Mouse (Mus musculus) lung, embryonic 16.5 days (tissue): Measurements from ENCODE around the gene Nat9. TPM values are rescaled to one million over a fixed set of nuclear protein-coding genes. Genes with fewer than 3 reads are reported as not detected.
A peak's percentile ranks its signal among the peaks of the same experiment; 100 is the strongest.

Experiments
- ATAC-seq: fragments of 200-750 bp; cut with Nextera tagmentation; 2 replicates; pipeline ENCODE4 v1.8.0; 2017; ENCODE audit warnings: low read depth, mild to moderate bottlenecking, moderate library complexity
- H3K27ac ChIP-seq: fragments of 300-500 bp; sonication (generic); 2 replicates; pipeline ENCODE4 v1.5.1; 2014; ENCODE audit warnings: mild to moderate bottlenecking, control low read depth, low read length
- H3K27me3 ChIP-seq: fragments of 300-500 bp; sonication (generic); 2 replicates; pipeline ENCODE4 v1.6.1; 2014; ENCODE audit warnings: low read depth, low read length, mixed read lengths; ENCODE audit not compliant: control insufficient read depth, insufficient read depth
- H3K36me3 ChIP-seq: fragments of 300-500 bp; sonication (generic); 2 replicates; pipeline ENCODE4 v1.6.1; 2014; ENCODE audit warnings: low read length; ENCODE audit not compliant: control insufficient read depth, insufficient read depth
- H3K4me1 ChIP-seq: fragments of 300-500 bp; sonication (generic); replicated peaks from 2 replicates; pipeline ENCODE4 v1.6.1; 2014; ENCODE audit warnings: low read length, mixed read lengths; ENCODE audit not compliant: control insufficient read depth, insufficient read depth
- H3K4me2 ChIP-seq: fragments of 300-500 bp; sonication (generic); 2 replicates; pipeline ENCODE4 v1.6.1; 2014; ENCODE audit warnings: low read depth, low read length, control low read depth
- H3K4me3 ChIP-seq: fragments of 300-500 bp; sonication (generic); 2 replicates; pipeline ENCODE4 v1.5.1; 2014; ENCODE audit warnings: mild to moderate bottlenecking, low read length, control low read depth
- H3K9ac ChIP-seq: fragments of 300-500 bp; sonication (generic); 2 replicates; pipeline ENCODE4 v1.6.1; 2014; ENCODE audit warnings: low read length, control low read depth
- H3K9me3 ChIP-seq: fragments of 300-500 bp; sonication (generic); 2 replicates; pipeline ENCODE4 v1.6.1; 2016; ENCODE audit warnings: low read length; ENCODE audit not compliant: control insufficient read depth
- WGBS: fragments of 180-500 bp; shearing (Covaris S2); extraction: QIAGEN DNeasy Blood & Tissue Kit; methylation state at CpG from one replicate; pipeline ENCODE4 v1.1.7; 2014; 5-methylcytosine and 5-hydroxymethylcytosine counted together
- polyA plus RNA-seq: library from polyadenylated mRNA; unstranded; fragments of >200 nt; fragmentation: Nextera tagmentation; extraction: Ambion mirVana; gene quantifications from 2 replicates; pipeline ENCODE4 v1.2.1, GENCODE M21; 2015

The Nat9 gene
- polyA plus RNA-seq, 1 experiment from 2014 or later: 26.0 TPM

- no peak overlapping the region for H3K4me2 ChIP-seq
- no peak overlapping the region for H3K9ac ChIP-seq
- H3K27me3 ChIP-seq: no peaks in the 10 kb centered on the region; the same call in 1 of the 2 replicates
- no peaks in the 10 kb centered on the region for H3K4me1 ChIP-seq
- H3K27ac ChIP-seq: no peak overlapping the region
- no peak for ATAC-seq
- peaks cover 4% of the 10 kb centered on the region; the same call in 1 of the 2 replicates for H3K36me3 ChIP-seq
- H3K4me3 ChIP-seq: no peak overlapping the region
- WGBS: 85% methylated on average over 4 of the region's 4 CpGs
- no peaks in the 10 kb centered on the region for H3K9me3 ChIP-seq
Observed at GRCm38 (mm10) chr11:115200520-115200919, 12.9 kb upstream of the Nat9 start.

GRCm38 (mm10) chr11:115198932-115199384, 11.3 kb upstream of the Nat9 start:
- Histone ChIP-seq H3K27me3 (no peaks in the 10 kb centered on the region; the same call in 1 of the 2 replicates), H3K4me2 (no peak overlapping the region), H3K36me3 (peaks cover 4% of the 10 kb centered on the region; the same call in 1 of the 2 replicates), H3K9me3 (no peaks in the 10 kb centered on the region), H3K27ac (no peak overlapping the region), H3K4me3 (no peak overlapping the region), H3K9ac (no peak overlapping the region), H3K4me1 (no peaks in the 10 kb centered on the region)
- ATAC-seq: no peak
- 41% methylated on average over 12 of the region's 12 CpGs for WGBS

GRCm38 (mm10) chr11:115197558-115197957, 9.9 kb upstream of the Nat9 start:
- Histone ChIP-seq H3K4me2 (no peak overlapping the region), H3K27ac (no peak overlapping the region), H3K36me3 (peaks cover 4% of the 10 kb centered on the region; the same call in 1 of the 2 replicates), H3K9ac (no peak overlapping the region), H3K9me3 (no peaks in the 10 kb centered on the region), H3K27me3 (no peaks in the 10 kb centered on the region), H3K4me3 (no peak overlapping the region), H3K4me1 (no peaks in the 10 kb centered on the region)
- ATAC-seq: no peak
- 71% methylated on average over 8 of the region's 8 CpGs for WGBS

GRCm38 (mm10) chr11:115195933-115196332, 8.3 kb upstream of the Nat9 start:
- Histone ChIP-seq H3K4me2 (no peak overlapping the region), H3K27me3 (no peaks in the 10 kb centered on the region), H3K27ac (no peak overlapping the region), H3K36me3 (peaks cover 2% of the 10 kb centered on the region; the same call in 1 of the 2 replicates), H3K9me3 (no peaks in the 10 kb centered on the region), H3K9ac (no peak overlapping the region), H3K4me3 (no peak overlapping the region), H3K4me1 (peaks cover 5% of the 10 kb centered on the region; the same call in 1 of the 2 replicates)
- ATAC-seq: no peak
- WGBS: 58% methylated on average over 5 of the region's 5 CpGs

GRCm38 (mm10) chr11:115194693-115195092, 7.0 kb upstream of the Nat9 start:
- no peak overlapping the region for H3K4me2 ChIP-seq
- 72% methylated on average over 6 of the region's 6 CpGs for WGBS
- H3K27me3 ChIP-seq: no peaks in the 10 kb centered on the region
- ATAC-seq: no peak
- H3K9ac ChIP-seq: no peak overlapping the region
- H3K4me3 ChIP-seq: no peak overlapping the region
- H3K36me3 ChIP-seq: peaks cover 2% of the 10 kb centered on the region; the same call in 1 of the 2 replicates
- no peak overlapping the region for H3K27ac ChIP-seq
- H3K9me3 ChIP-seq: no peaks in the 10 kb centered on the region
- H3K4me1 ChIP-seq: peaks cover 5% of the 10 kb centered on the region; the same call in 1 of the 2 replicates

GRCm38 (mm10) chr11:115192180-115192579, 4.5 kb upstream of the Nat9 start:
- H3K4me1 ChIP-seq: peaks cover 11% of the 10 kb centered on the region
- no peaks in the 10 kb centered on the region for H3K9me3 ChIP-seq
- no peak overlapping the region for H3K4me3 ChIP-seq
- H3K27me3 ChIP-seq: no peaks in the 10 kb centered on the region
- WGBS: 37% methylated on average over 9 of the region's 9 CpGs
- peak; percentile 37 for ATAC-seq
- 0 out of 2 replicates have a peak, but pooled peaks cover under 1% of the 10 kb centered on the region for H3K36me3 ChIP-seq
- peak overlapping the region; percentile 67 for H3K27ac ChIP-seq
- H3K9ac ChIP-seq: 0 out of 2 replicates have a peak overlapping the region, but pooled peaks have one; percentile 28
- no peak overlapping the region for H3K4me2 ChIP-seq

GRCm38 (mm10) chr11:115189304-115189703, 1.6 kb upstream of the Nat9 start:
- no peaks in the 10 kb centered on the region for H3K27me3 ChIP-seq
- H3K4me2 ChIP-seq: no peak overlapping the region
- H3K9me3 ChIP-seq: no peaks in the 10 kb centered on the region
- ATAC-seq: no peak
- H3K9ac ChIP-seq: no peak overlapping the region
- H3K27ac ChIP-seq: no peak overlapping the region
- no peak overlapping the region for H3K4me3 ChIP-seq
- WGBS: 80% methylated on average over 6 of the region's 6 CpGs
- peaks cover 11% of the 10 kb centered on the region for H3K4me1 ChIP-seq
- H3K36me3 ChIP-seq: no peaks in the 10 kb centered on the region

GRCm38 (mm10) chr11:115188539-115189231, 1.0 kb upstream of the Nat9 start:
- H3K27me3 ChIP-seq: no peaks in the 10 kb centered on the region
- ATAC-seq: no peak
- no peaks in the 10 kb centered on the region for H3K36me3 ChIP-seq
- H3K9me3 ChIP-seq: no peaks in the 10 kb centered on the region
- H3K27ac ChIP-seq: no peak overlapping the region
- 80% methylated on average over 13 of the region's 13 CpGs for WGBS
- peaks cover 11% of the 10 kb centered on the region for H3K4me1 ChIP-seq
- H3K9ac ChIP-seq: no peak overlapping the region
- no peak overlapping the region; the same call in 1 of the 2 replicates for H3K4me2 ChIP-seq
- no peak overlapping the region; the same call in 1 of the 2 replicates for H3K4me3 ChIP-seq

GRCm38 (mm10) chr11:115187224-115187639, 427 bp downstream of the Nat9 start, which contains the start of gene Tmem104:
Gene Tmem104, plus strand, starts transcription at chr11:115187487.
- H3K9ac ChIP-seq: peak within 1 kb of the TSS; percentile 81
- no peaks in the 10 kb centered on the region for H3K36me3 ChIP-seq
- H3K4me2 ChIP-seq: peak within 1 kb of the TSS; percentile 88
- ATAC-seq: peak; percentile 96
- H3K4me1 ChIP-seq: peaks cover 10% of the 10 kb centered on the region
- WGBS: 0% methylated on average over 39 of the region's 39 CpGs
- no peaks in the 10 kb centered on the region for H3K27me3 ChIP-seq
- H3K27ac ChIP-seq: peak within 1 kb of the TSS; percentile 84
- H3K9me3 ChIP-seq: no peaks in the 10 kb centered on the region
- peak within 1 kb of the TSS; percentile 78 for H3K4me3 ChIP-seq
